Mouse (Mus musculus) erythroblast, embryonic 14.5 days (primary cell): ENCODE data around the gene Ephb1.

Source experiments
- GATA1 ChIP-seq: IDR thresholded peaks from 2 replicates; pipeline ENCODE4 v1.6.1; 2012; ENCODE audit warnings: low read length, inconsistent platforms, mixed read lengths
- TAL1 ChIP-seq: IDR thresholded peaks from 3 replicates; pipeline ENCODE4 v1.6.1; 2012; ENCODE audit warnings: low read length, inconsistent platforms, mixed read lengths

- TF ChIP-seq TAL1 (no peak), GATA1 (no peak)
These were observed 2.0 kb upstream of the Ephb1 start for GRCm38 (mm10) chr9:102356516-102356915.
